Mouse (Mus musculus) lung, postnatal 36 days (tissue): ENCODE data around the gene Emx2.

Source experiments
- DNase-seq: peaks from one replicate; pipeline ENCODE4 v3.0.0; 2022; ENCODE audit warnings: mixed read lengths

The Emx2 gene

DNA sequence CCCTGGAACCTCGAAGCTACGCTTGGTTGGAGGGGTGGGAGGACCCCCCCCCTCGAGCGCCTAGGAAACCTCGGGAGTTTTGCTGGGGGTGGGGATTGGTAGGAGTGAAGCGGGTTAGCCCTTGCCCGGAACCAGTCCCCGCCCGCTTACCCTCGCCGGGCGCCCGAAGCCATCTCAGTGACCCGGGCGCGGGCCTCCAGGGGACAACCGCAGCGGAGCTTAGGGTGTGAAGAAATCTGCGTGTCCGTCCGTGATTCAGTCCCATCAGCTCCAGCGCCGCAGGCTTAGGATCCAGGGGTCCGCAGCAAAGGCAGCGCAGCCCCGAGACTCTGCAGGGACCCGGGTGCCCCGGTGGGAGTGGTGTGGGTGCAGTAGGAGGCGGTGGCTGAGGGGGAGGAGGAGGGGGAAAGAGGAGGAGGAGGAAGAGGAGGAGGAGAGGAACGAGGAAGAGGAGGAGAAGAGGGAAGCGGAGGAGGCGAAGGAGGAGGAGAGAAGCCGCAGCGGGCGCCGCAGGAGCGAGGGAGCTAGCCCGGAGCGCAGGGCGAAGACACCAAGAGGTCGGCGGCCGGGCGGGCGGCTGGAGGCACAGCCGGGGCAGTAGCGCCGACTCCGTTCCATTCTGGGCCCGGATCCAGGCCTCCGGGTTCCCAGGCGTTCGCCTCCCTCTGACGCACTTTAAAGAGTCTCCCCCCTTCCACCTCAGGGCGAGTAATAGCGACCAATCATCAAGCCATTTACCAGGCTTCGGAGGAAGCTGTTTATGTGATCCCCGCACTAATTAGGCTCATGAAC, at the start of gene Emx2:
Gene Emx2, plus strand, starts transcription at position 422 of the 792 bp plus-strand sequence.
- DNase-seq = no peak

DNA sequence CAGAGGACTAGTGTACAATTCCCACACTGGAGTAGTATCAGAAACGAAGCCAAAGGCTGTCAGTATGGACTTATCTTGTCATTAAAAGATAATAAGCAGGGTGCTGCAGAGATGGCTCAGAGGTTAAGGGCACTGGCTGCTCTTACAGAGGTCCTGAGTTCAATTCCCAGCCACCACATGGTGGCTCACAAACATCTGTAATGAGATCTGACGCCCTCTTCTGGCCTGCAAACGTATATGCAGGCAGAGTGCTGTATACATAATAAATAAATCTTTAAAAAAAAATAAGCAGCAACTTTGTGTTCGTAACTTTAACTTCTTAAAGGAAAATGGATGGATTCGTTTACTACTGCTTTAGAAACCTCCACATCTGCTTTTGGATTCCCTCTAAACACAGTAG, 44.0 kb upstream of the Emx2 start:
- DNase-seq = no peak

DNA sequence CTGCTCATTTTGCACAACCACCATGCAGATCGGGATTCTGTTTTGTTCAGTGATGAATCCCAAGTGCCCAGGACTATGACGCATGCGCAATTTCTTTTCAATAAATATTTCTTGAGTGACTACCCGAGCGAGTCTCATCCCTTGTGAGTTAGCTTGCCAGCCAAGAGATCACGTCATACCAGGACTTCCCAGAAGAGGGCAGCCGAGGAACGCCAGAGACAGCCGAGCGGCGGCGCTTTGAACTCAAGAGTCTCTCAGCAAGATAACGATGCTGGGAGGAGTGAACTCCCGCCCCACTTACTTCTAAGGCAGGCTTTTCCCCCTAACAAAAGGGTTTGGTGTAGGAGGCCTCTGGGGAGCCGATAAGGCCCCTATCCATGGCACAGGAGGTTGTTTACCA, 40.1 kb upstream of the Emx2 start:
- DNase-seq = peak; percentile 93

DNA sequence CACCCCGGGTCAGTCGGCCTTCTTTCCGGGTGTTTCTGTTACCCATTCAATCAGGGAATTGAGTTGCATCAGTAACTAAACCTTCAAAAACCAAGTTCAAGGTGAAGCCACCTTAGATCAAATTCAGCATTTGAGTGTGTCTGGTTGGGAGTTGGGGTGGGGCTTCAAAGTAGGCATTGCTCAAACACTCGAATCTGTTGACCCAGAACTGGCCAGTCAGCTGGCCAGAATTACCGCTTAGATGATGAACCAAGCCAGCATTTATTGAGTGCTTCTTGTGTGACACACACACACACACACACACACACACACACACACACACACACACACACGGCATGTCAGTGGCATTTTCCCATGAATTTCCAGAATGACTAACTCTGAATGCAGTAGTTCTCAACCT, 39.5 kb upstream of the Emx2 start:
- DNase-seq = peak; percentile 51

DNA sequence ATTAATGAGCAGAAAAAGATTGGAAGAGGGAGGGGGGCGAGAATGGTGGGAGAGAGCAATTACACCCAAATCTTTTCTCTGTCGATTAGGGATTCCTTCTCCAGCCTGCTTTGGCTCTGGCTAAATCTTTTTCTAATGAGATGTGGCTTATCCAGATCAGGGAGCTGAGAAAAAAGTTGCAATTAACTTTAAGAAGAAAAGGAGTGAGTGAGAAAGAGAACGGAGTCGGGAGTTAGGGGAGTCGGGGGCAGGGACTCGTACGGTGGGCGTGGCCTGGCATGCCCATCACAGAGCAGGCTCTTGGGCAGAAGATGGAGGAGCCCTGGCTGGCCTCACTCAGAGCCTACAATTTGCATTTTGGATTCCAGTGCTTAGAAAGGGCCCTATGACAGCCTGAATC, 35.8 kb upstream of the Emx2 start:
- DNase-seq = no peak

DNA sequence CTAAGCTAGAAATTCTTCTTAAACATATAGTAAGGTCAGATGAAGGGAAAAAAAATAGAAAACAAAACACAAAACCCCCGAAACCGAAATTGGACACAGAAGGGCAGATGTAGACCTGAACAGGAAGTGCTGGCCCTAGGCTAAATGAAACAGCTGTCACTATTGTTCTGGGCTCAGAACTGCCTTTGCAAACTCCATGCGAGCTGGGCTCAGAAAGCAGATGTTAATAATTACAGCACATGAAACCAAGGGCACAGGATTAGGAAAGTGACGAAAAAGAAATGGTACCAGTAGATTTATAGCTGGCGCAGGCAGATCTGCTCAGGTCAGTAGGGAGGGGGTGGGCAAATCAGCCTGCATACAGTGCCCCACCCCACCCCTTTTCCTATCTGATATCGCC, 34.5 kb upstream of the Emx2 start:
- no peak for DNase-seq

DNA sequence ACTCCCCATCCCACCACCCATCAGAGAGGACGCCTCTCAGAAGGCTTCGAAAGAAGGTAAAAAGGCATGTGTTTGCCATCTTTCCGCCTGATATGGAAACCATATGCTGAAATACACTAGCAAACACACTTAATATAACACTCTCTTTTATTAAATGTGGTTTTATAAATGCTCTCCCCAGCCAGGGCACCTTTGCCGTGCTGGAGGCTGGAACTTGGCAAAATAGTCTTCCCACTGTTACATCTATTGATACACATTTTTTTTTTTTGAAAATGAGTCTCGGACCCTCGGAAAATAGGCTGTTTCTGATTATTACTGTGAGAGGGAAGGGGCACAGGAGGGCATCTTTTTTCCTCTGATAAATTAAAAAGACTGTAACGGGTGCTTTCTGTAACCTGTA, 33.2 kb upstream of the Emx2 start:
- no peak for DNase-seq

DNA sequence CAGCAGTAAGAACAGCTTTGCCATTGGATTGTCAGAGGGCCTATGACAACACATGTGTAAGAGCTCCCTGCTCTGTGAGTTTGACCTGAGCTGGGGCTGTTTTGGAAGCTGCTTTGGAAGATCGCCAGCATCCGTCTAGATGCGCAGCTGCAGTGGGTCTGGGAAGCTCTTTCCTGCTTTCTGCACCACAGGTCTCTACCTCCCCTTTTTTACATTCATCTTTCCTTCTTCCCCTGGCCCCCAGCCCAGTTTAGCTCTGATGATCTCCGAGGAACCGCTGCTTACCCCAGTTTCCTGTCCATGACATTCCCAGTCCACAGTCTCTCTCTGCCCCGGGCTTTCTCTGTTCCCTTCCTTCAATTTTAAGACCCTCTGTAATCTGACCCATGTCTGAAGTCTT, 25.9 kb upstream of the Emx2 start:
- DNase-seq = no peak

DNA sequence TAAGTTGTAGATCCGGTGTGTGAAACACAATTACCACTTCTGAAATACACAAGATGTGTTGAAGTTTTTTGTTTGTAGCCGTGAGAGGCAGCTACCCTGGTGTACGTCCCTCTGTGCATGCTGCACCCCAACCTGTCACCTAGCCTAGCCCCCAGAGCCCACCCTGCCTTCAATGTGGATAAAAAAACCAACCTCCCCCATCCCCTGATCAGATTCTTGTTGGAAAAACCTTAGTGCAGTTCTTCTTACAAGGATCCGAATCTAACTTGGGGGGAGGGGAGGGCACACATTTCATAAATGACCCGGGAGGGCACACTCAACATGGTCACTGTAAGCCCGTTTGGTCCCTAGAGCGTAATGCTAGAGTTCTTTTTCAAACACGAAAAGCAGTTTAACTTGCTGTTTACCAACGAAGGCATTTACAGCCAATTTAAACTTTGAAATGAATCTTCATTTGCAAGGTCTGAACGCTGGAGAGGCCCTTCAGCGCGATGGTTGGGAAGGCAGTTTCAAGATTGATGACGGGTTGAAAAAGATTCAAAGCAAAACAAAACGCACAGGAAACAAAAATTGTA, 7.5 kb upstream of the Emx2 start:
- no peak for DNase-seq

DNA sequence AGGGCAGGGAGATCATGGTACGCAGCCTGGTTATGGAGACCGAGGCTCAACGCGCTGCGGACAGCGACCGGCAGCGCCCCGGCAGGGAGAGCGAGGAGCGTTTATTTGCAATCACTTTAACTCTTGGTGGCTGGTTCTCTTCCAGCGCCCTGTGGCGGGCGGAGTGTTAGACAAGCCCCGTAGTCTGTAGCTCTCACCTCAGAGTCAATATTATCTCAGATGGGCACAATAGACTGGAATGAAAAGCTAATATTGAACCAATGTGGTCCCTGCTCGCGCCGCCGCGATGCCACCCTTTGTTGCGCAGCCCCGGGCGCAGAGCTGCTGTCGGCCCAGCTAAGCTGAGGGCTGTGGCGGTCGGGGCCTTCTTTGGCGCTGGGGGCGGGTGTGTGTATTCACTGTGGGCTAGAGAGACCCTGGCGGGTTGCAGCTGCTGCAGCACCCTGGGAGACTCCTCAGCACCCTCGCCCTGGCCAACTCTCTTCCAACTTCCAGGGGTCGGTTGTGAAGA, 6.7 kb upstream of the Emx2 start:
- DNase-seq = no peak

DNA sequence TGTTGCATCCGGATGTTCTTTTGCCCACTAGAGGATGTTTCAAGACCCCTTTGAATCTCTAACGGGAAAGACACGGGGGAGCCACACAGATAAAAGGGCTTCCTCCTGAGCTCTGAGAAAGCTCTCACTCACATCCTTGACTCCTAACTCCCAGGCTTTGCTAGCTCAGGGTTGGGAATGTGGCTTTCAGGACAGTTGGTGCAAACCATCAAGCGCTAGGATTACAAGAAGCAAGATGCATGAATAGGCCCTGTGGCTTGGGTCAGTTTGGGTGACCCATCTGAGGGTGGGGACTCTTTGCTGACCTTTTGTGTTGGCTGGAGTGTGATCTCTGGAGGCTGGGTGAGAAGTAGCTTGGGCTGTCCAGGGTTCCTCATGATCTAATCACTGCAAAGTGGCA, 5.9 kb upstream of the Emx2 start:
- no peak for DNase-seq

DNA sequence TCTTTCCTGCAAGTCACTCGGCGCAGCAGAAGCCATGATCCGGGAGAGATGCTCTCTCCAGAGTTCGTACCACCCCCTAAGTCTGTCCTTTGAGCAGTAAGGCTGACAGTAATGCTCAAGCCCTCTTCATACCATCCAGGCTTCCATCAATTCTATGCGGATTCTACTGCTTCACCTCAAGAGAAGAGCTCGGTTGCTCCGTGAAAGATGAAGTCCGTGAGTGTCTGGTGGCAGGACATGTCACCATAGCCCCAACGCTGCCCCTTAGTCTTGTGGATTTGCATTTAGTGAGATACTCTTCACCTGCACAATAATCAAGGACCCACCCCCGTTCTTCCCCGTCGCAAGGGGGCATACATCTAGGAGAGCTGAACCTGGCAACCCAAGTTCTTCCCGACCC, 4.6 kb upstream of the Emx2 start:
- no peak for DNase-seq

DNA sequence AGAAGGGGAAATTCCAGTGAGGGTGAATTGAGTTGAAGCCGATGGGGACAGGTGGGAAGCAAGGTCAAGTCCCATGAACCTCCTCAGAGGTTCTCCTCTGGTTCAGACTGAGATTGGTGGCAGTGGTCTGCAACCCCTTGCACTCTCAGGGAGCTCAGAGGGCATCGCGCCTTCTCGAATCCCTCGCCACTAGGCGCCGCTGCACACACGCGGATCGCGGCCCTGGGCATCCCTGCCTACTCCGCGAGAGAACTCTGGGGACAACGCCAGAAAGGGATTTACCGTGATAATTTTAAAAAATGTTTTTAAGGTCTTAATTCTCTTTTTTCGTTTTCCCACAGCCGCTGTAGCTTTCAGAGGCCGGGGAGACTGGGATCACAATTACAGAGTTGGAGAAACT, 4.0 kb upstream of the Emx2 start:
- DNase-seq = peak; percentile 74

DNA sequence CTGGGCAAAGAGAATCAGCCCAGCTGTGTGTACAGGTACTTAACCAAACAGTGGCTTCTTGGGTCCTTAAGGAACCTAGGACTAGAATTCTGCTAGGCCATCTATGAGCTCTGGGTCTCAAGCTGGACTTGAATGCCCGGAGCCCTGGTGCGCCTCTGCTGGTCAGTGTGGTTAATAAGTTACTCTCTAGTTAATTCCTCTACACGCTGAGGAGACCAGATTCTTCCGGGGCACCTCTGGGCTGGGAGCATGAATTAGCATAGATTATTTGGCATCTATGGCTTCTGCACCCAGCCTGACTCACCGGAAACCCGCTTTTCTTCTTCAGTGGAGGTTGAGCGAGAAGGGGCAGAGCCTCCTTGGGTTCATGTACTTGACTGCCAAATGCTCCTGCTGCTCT, 2.5 kb upstream of the Emx2 start:
- DNase-seq = no peak

DNA sequence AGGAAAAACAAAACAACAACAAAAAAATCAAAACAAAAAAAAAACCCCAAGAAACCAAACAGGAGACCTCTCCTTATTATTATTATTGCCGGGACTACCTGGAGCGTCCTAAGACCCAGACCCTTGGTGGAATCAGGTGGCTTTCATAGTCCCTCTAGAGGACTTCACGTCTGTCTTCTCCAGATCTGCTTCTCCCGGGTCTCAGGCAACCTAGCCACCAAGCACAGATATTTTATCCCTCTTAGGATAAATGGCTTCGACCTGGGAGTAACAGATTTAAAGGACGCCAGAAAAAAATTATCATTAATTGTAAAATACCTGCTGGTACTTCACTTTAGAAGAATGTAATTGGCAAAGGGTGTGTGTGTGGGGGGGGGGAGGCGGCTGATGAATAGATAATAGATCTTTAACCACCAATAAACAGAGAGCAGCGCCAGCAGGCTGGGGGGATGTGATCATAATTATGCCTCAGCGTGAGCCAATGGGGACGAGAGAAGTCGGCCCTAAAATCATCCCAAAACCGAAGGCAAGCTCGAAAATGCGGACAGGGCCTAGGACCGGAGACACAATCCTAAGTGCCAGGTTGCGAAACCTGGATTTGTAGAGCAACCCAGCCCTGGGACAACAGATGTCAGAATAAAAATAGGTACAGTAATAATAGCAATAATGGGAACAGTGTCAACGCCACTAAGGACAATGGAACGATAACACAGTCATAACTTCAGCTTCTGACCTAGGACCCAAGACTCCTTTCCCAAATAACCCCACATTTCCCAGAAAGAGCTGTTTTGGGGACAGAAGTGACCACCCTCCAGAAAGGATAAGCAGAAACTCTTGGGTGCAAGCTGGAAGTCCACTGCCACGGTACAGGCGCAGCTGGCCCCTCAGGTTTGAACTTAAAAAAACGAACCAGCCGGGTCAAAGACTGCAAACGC, 894 bp upstream of the Emx2 start:
- DNase-seq = no peak

DNA sequence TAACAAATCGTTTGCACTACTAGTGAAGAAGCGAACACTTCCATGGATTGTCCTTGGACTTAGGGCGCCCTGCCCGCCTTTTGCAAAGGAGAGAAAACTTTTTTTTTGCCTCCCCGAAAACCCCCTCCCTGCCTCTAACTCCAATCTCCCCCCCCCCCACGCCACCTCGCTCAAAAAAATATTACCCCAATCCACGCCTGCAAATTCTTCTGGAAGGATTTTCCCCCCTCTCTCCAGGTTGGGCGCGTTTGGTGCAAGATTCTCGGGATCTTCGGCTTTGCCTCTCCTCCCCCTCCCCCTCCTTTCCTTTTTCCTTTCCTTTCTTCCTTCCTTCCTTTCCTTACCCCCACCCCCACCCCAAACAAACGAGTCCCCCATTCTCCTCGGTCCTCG, 567 bp downstream of the Emx2 start:
- DNase-seq = no peak

DNA sequence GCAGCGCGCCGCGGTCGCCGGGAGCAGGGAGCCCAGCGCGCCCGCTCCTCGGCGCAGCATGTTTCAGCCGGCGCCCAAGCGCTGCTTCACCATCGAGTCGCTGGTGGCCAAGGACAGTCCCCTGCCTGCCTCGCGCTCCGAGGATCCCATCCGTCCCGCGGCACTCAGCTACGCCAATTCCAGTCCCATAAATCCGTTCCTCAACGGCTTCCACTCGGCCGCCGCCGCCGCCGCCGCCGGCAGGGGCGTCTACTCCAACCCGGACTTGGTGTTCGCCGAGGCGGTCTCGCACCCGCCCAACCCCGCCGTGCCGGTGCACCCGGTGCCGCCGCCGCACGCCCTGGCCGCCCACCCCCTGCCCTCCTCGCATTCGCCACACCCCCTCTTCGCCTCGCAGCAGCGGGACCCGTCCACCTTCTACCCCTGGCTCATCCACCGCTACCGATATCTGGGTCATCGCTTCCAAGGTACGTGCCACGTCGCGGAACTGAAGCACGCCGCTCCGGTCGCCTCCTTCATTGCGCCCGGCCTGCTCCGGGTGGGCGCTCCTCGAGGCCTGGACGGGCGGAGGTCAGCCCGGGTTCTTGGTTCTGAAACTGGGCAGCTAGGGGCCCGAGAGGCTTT, 1.1 kb downstream of the Emx2 start:
- no peak for DNase-seq

DNA sequence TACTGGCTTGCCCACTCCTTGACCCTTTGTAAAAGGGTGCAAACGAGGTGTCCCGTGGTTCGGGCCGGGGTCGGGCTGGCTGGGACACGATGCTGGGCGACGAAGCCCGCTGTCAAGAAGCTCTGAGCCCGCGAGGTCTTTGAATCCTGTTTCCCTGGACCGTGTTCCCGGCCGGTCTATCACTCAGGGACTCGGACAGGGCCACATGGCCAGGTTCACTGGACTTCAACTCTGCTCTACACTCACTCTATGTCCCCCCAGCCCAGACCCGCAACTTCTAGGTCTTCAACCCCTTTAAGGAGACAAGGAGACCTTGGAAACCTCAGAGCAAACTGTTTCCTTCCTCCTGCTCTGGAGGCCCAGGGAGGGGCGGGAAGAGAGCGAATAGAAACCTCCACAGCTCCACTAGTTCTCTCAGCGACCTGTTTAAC, 1.7 kb downstream of the Emx2 start:
- DNase-seq = no peak

DNA sequence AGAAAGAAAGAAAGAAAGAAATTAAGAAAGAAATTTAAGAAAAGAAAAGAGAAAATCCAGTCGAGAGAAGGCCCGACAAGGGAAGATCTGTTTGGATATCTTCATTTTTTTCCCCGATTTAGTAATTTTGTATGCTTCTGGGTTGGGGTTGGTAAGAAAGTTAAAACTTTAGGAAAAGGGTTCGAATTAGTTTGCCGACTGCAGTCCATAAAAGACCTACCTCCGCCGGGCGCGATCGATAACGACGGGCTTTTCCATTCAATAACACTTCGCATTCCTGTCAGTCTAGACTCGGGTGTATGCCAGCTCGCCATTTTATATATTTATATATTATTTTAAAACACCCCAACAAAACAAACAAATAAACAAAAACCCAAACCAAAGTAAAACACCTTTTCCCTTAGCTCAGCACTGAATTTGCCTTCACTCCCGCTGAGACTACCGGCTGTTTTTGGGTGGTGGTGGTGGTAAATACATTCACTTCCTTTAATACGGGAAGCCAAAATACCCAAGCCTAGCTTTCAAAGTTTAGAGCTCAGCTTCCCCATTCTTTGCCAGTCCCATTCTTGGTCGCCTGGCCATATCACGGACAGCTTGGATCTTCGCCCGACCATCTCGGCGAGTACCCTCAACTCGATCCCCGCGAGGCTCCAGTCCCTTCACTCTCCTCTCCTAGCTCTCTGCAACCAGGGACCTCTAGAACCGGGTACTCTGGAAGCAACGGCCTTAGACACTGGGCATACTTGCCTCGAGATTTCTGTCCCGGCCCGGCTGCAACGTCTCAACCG, 2.4 kb downstream of the Emx2 start:
- no peak for DNase-seq

DNA sequence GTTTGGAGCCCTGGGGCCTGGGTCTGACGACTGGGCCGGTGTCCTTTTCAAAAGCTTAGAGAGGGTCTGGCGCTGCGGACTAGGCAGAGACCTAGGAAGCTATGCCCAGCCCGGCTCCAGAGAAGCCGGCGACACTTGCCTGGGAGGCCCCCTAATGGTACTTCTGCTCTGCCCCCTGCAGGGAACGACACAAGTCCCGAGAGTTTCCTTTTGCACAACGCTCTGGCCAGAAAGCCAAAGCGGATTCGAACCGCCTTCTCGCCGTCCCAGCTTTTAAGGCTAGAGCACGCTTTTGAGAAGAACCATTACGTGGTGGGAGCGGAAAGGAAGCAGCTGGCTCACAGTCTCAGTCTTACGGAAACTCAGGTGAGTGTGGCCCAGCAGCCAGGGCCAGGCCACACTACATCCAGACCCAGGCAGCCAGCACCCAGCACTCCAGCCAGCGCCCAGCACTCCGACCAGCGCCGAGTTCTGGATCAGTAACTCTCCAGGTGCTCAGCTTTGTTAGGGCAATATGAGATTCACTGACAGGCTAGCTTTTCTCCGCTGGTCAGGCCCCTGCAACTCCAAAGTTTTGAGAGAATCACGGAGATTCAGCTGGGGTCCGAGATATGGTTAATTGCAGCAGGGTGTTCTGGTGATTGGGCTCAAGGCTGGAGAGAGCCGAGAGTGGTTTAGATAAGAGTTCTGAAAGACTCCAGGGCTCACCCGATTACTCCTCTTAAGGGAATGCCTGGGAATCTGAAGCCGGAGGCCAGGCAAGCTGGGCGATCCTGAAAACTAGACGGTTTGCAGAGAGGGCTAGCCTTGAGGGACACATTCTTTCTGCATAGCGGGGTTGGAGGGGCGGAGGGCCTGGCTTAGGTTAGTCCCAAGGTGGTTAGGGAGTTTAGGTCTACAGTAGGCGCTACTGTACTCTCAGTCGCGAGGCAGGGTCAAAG, 3.6 kb downstream of the Emx2 start:
- no peak for DNase-seq
